Mouse (Mus musculus) forebrain, embryonic 11.5 days (tissue): ENCODE measurements around the gene Cerk. TPM values are rescaled to one million over a fixed set of nuclear protein-coding genes. Genes with fewer than 3 reads are reported as not detected.
"Not testable (repeated sequence)": the region's sequence is repeated elsewhere in the genome, so short reads cannot be mapped to it uniquely, and the experiment has no call there.

ENCODE experiments used
- ATAC-seq: fragments of 200-750 bp; cut with Nextera tagmentation; replicated peaks from 2 replicates; pipeline ENCODE4 v1.8.0; 2017; ENCODE audit warnings: moderate TSS enrichment; ENCODE audit not compliant: low FRiP score
- DNase-seq: peaks from one replicate; pipeline ENCODE4 v3.0.0-alpha.2; 2017; ENCODE audit warnings: low spot score
- H3K27ac ChIP-seq: fragments of 300-500 bp; sonication (generic); 2 replicates; pipeline ENCODE4 v1.5.1; 2014; ENCODE audit warnings: low read depth, low read length
- H3K27me3 ChIP-seq: fragments of 300-500 bp; sonication (generic); 2 replicates; pipeline ENCODE4 v1.6.1; 2014; ENCODE audit warnings: mild to moderate bottlenecking, low read length, mixed read lengths; ENCODE audit not compliant: control insufficient read depth, insufficient read depth
- H3K36me3 ChIP-seq: fragments of 300-500 bp; sonication (generic); 2 replicates; pipeline ENCODE4 v1.6.1; 2014; ENCODE audit warnings: mild to moderate bottlenecking, low read length, moderate library complexity, mixed read lengths; ENCODE audit not compliant: control insufficient read depth, insufficient read depth
- H3K4me1 ChIP-seq: fragments of 300-500 bp; sonication (generic); replicated peaks from 2 replicates; pipeline ENCODE4 v1.6.1; 2014; ENCODE audit warnings: low read length, mixed read lengths; ENCODE audit not compliant: control insufficient read depth, insufficient read depth
- H3K4me2 ChIP-seq: fragments of 300-500 bp; sonication (generic); 2 replicates; pipeline ENCODE4 v1.6.1; 2014; ENCODE audit warnings: low read depth, mild to moderate bottlenecking, low read length, moderate library complexity, mixed read lengths; ENCODE audit not compliant: severe bottlenecking
- H3K4me3 ChIP-seq: fragments of 300-500 bp; sonication (generic); 2 replicates; pipeline ENCODE4 v1.5.1; 2014; ENCODE audit warnings: low read depth, low read length
- H3K9ac ChIP-seq: fragments of 300-500 bp; sonication (generic); 2 replicates; pipeline ENCODE4 v1.6.1; 2014; ENCODE audit warnings: low read length
- H3K9me3 ChIP-seq: fragments of 300-500 bp; sonication (generic); 2 replicates; pipeline ENCODE4 v1.6.1; 2016; ENCODE audit warnings: low read length, mixed read lengths; ENCODE audit not compliant: control insufficient read depth
- WGBS: fragments of 180-500 bp; shearing (Covaris S2); extraction: QIAGEN DNeasy Blood & Tissue Kit; methylation state at CpG from one replicate; pipeline ENCODE4 v1.1.7; 2014; 5-methylcytosine and 5-hydroxymethylcytosine counted together
- polyA plus RNA-seq: library from polyadenylated mRNA; unstranded; fragments of >200 nt; fragmentation: Nextera tagmentation; extraction: Ambion mirVana; gene quantifications from 2 replicates; pipeline ENCODE4 v1.2.1, GENCODE M21; 2014

Gene Cerk
- polyA plus RNA-seq, 1 experiment from 2014 or later = 17.4 TPM

DNA sequence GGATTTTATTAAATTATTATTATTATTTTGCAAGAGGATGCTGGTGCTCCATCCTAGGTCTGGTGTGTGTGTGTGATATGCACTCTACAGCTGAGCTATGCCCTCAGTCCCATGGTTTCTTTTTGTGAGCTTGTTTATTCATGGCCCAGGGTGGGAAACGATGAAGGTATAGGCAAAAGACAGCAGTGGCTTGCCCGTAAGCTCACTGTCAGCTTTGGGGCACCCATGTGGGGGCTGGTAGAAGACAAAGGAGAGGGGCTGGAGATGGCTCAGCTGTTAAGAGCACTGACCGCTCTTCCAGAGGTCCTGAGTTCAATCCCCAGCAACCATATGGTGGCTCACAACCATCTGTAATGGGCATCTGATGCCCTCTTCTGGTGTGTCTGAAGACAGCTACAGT is 4.6 kb downstream of the Cerk start:
- not testable (repeated sequence) for DNase-seq, H3K4me2 ChIP-seq, H3K4me3 ChIP-seq, H3K9me3 ChIP-seq, H3K36me3 ChIP-seq, ATAC-seq, H3K27me3 ChIP-seq, H3K4me1 ChIP-seq, H3K27ac ChIP-seq, H3K9ac ChIP-seq
- 96% methylated on average over 3 of the region's 3 CpGs for WGBS

DNA sequence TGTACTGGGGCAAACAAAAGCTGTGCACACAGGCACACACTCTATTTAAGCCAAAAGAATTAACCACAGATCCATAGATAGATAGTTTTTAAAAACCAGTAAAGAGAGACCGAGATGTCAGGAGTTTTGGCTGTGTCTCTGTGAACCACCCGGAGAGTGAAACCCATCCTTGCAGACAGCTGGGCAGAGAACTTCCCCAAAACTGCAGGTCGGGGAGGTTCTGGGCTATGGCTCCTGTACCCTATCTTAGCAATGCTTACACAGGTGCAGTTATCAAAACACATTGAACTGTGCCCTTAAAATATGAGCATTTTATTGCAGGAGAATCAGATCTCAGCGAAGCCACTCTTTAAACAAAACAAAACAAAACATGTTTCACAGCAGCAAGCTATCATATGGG is 5.5 kb downstream of the Cerk start:
- DNase-seq = no peak
- 88% methylated on average over 4 of the region's 4 CpGs for WGBS
- H3K4me3 ChIP-seq = no peak overlapping the region
- 0 out of 2 replicates have a peak, but pooled peaks cover 2% of the 10 kb centered on the region for H3K27me3 ChIP-seq
- H3K27ac ChIP-seq = no peak overlapping the region
- peaks cover 3% of the 10 kb centered on the region; the same call in 1 of the 2 replicates for H3K4me1 ChIP-seq
- H3K4me2 ChIP-seq = no peak overlapping the region
- no peaks in the 10 kb centered on the region for H3K36me3 ChIP-seq
- ATAC-seq = no peak
- H3K9me3 ChIP-seq = no peaks in the 10 kb centered on the region
- H3K9ac ChIP-seq = no peak overlapping the region

DNA sequence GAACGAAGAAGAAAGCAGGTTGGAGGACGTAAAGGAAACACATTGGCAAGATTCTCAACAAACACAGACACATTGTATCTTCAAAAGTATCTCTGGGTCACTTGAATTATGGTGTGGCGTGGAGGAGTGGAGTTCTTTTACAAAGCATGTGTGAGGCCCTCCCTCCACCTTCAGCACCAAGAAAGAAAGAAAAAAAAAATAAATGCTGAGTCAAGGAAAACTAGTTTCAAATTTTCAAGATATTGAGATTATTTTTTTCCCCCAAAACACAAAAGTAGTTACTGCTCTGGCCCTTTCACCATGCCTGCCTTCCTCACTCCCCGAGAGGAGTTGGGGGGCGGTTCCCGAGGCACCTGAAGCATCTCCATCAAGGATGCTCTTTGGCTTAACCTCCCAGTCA is 7.3 kb downstream of the Cerk start:
- Histone ChIP-seq H3K36me3 (no peaks in the 10 kb centered on the region), H3K4me2 (no peak overlapping the region), H3K9me3 (no peaks in the 10 kb centered on the region), H3K9ac (no peak overlapping the region), H3K4me3 (no peak overlapping the region), H3K4me1 (0 out of 2 replicates have a peak, but pooled peaks cover 3% of the 10 kb centered on the region), H3K27ac (no peak overlapping the region), H3K27me3 (no peaks in the 10 kb centered on the region)
- WGBS = 89% methylated on average over 6 of the region's 6 CpGs
- no peak for DNase-seq
- no peak for ATAC-seq

DNA sequence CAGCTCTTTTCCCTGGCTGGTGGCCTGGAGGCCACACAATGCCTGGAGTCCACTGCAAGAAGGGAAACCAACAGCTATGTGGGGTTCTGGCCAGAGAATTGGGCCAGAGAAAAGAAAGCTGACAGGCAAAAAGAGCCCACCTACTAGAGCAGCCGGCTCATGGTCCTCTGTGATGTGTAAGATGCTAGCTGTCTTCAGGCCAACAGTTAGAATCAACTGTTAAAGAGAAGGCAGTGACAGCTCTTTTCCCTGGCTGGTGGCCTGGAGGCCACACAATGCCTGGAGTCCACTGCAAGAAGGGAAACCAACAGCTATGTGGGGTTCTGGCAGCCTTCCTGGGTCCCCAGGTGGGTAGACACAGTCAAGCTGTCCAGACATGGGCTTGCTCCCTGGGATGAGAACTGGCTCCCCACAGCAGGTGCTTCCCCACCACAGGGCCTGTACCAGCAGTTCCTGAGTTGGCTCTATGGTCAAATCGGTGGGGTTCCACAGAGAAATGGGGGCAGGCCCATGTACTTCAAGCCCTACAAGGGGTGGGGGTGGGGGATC is 8.2 kb downstream of the Cerk start:
- not testable (repeated sequence) for DNase-seq, ATAC-seq, H3K27ac ChIP-seq, H3K9me3 ChIP-seq, H3K4me2 ChIP-seq, H3K4me1 ChIP-seq, H3K9ac ChIP-seq, H3K4me3 ChIP-seq, H3K27me3 ChIP-seq, H3K36me3 ChIP-seq
- whole genome bisulfite sequencing = 95% methylated on average over 2 of the region's 2 CpGs

DNA sequence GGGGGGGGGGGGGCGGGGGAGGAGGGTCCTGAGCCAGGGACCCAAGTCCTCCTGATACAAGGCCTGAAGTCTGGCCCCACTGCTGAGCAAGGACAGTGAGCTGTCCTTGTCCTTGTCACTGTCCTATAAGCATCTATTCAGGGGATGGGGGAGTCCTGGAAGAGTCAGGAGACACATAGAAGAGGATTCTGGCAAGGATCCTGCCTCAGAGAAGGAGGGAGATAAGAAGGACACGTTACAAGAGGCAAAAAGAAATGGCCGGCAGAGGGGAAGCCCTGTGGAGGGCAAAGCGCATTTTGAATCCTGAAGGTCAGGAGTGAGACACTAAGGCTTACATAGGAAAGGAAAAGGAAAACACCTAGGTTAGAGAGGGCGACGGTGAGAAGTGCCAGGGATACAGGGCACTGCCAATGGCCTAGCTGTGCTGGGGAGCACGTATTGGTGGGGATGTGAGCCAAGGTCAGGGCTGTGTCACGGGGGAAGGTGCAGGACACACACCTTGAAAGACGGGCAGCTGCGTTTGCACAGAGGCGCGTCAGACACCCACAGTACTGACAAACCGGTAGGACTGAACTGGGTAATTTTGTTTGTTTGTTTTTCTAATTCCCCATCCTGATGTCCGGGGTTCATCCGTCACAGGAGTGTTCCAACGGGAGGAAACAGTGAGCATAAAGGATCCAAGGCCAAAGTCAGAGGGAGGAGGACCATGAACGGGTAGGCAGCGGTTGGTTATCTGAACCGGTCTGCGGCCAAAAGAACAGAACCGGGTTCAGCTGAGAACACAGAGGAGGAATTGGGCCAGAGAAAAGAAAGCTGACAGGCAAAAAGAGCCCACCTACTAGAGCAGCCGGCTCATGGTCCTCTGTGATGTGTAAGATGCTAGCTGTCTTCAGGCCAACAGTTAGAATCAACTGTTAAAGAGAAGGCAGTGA is 8.9 kb downstream of the Cerk start:
- no peak for DNase-seq
- Histone ChIP-seq H3K27me3 (no peaks in the 10 kb centered on the region), H3K4me2 (no peak overlapping the region), H3K27ac (no peak overlapping the region), H3K4me1 (0 out of 2 replicates have a peak, but pooled peaks cover 3% of the 10 kb centered on the region), H3K4me3 (no peak overlapping the region), H3K9me3 (no peaks in the 10 kb centered on the region), H3K9ac (no peak overlapping the region), H3K36me3 (no peaks in the 10 kb centered on the region)
- ATAC-seq = no peak
- WGBS = 86% methylated on average over 22 of the region's 22 CpGs

DNA sequence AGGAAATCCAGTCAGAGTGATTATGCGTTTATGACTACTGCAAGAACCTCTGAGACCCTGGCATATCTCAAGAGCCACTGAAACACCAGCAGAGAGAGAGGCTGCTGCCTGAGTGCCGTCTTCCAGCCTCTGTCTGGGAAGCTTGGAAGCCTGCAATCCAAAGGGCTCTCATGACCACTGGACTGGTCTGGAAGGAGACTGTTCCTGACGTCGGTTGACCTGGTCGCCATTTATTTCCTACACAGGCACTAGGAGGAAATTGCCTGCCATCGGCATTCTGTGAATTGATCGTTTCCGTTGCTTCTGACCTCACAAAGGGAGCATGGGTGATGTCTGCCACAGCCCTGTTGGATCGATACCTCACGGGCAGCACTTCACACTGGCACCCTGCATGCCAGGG is 9.8 kb downstream of the Cerk start:
- Histone ChIP-seq H3K9ac (no peak overlapping the region), H3K27ac (no peak overlapping the region), H3K27me3 (no peaks in the 10 kb centered on the region), H3K36me3 (no peaks in the 10 kb centered on the region), H3K4me2 (no peak overlapping the region), H3K4me3 (no peak overlapping the region), H3K4me1 (0 out of 2 replicates have a peak, but pooled peaks cover 3% of the 10 kb centered on the region), H3K9me3 (no peaks in the 10 kb centered on the region)
- DNase-seq (no peak), ATAC-seq (no peak)
- 93% methylated on average over 10 of the region's 10 CpGs for WGBS

DNA sequence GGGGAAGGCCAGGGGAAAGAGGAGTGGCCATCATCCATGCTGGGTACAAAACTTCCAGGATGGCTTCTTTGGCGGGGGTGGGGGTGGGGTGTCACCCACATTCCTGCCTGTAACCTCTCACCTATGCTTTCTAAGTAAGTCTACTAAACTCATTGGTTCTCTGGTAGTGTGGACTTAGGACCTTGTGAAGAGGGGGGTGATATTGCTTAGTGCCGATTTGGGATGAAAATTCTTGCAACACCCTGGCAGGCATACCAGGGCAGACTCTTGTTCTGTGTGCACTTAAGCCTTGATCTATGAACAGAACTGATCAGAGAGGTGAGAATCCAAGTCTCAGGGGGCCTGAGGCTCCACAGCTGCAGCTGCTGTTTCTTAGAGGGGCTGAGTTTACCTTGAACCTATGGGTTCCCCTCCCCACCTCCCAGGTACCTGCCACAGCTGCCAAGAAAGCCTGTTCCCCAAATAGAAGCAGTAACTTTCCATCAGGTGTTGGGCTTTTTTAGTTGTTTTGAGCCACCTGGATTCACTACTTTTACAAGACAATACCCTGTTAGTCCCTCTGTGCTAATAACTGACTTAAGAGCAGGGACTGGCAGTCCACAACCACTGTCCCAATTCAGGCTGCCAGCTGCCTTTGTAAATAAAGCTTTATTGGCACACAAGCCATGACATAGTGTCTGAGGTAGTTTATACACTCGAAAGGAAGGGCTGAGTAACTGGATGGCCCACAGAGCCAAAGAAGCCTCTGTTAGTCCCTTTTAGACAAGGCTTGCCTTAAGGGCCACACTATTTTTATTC is 10.5 kb downstream of the Cerk start:
- DNase-seq (no peak), ATAC-seq (no peak)
- Histone ChIP-seq H3K4me2 (no peak overlapping the region), H3K9ac (no peak overlapping the region), H3K9me3 (no peaks in the 10 kb centered on the region), H3K27ac (no peak overlapping the region), H3K4me1 (0 out of 2 replicates have a peak, but pooled peaks cover 3% of the 10 kb centered on the region), H3K4me3 (no peak overlapping the region), H3K27me3 (no peaks in the 10 kb centered on the region), H3K36me3 (no peaks in the 10 kb centered on the region)
- 91% methylated on average over 3 of the region's 3 CpGs for WGBS

DNA sequence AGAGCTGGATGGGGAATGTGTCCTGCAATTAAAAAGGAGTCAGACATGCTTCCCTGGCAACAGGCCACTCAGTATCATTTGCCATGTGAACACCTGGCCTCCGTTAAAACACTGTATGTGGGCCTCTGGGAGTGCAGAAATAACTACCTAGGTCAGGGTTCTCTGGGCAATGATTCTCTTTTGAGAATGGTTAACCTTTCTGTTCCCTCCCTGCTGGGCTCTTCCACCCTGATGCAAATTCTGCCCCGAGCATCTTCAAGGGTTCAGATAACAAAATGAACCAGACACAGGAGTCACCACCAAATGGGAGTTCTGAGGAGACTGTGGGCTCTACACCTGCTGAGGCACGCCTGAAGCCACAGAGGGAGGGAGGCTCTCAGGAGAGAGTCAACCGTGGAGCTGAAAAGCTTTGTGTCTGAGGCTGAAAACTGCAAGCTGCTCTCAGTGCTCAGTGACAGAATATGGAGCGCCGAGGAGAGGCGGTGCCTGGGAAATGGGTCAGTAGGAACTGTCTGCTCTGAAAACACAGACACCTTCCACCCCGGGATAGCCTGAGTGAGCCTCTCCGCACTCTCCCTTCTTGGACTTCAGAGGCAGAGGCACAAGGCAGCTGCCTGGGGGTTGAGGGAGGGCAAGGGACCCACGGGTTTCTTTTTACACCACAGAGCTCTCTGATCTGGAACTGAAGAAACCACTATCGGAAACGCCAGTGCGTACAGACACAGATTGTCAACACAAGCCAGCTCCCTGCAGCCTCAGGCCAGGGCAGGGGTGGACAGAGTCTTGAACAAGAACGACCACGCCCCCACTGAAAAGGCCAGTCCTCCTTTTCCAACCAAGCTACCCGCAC is 12.6 kb downstream of the Cerk start:
- H3K9me3 ChIP-seq = no peaks in the 10 kb centered on the region
- 48% methylated on average over 16 of the region's 16 CpGs for WGBS
- peaks cover 7% of the 10 kb centered on the region; the same call in 1 of the 2 replicates for H3K4me1 ChIP-seq
- DNase-seq (no peak), ATAC-seq (no peak)
- H3K36me3 ChIP-seq = no peaks in the 10 kb centered on the region
- no peak overlapping the region for H3K4me2 ChIP-seq
- no peaks in the 10 kb centered on the region for H3K27me3 ChIP-seq
- no peak overlapping the region for H3K4me3 ChIP-seq
- no peak overlapping the region for H3K27ac ChIP-seq
- H3K9ac ChIP-seq = no peak overlapping the region
